Mouse (Mus musculus): Measurements from ENCODE around the gene Klhdc7b. TPM values are rescaled to one million over a fixed set of nuclear protein-coding genes. Genes with fewer than 3 reads are reported as not detected.

Gene Klhdc7b
- polyA plus RNA-seq, 1 experiment from 2014 or later = not detected

DNA sequence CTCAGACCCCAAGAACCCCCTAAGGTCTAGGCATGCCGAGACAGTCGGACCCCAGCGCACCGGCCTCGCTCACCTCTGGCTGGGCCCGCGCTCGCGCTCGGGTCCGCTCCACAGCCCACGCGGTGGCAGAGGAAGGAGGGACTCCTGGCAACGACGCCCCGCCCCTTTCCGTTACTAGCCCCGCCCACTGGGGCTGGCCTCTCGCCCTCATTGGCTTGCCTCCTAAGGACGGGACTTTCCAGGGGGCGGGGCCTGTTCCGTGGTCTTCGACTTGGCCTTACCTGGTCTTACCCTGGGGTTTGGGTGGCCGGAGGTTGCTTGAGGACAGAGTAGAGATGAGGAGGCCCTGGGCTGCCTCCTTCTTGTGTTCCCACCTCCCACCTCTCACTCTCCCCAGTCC, 25.4 kb downstream of the Klhdc7b start, which contains the start of gene Syce3:
Gene Syce3 (minus strand): TSS at position 386 of the 400 bp plus-strand sequence.
- H3K4me3 ChIP-seq (replicated peaks; ENCODE audit: low read depth, low read length) = no peak within 1 kb of the TSS

DNA sequence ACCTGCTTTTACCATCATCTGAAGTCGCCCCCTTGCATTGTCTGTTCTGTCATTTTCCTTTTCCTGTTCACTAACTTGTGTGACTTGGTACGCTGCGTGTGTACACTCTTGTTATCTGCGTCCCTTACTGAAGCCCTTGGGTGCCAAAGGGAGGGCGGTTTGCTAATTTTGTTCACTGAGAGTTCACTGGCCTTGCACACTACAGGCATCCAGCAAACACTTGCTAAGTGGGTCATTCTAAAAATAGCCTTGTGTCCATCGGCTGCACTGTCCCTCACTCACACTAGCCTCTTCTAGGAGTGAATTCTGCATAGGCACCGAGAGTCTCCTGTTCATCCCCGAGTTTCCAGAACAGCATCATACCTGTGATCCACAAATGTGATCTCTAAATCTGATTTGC, 30.6 kb downstream of the Klhdc7b start:
- no peak overlapping the region for H3K4me3 ChIP-seq (replicated peaks; ENCODE audit: low read depth, low read length)
- DNase-seq (ENCODE audit: low spot score) (no peak), ATAC-seq (replicated peaks; ENCODE audit: low FRiP score, low read depth) (no peak)
- no peaks in the 10 kb centered on the region for H3K27me3 ChIP-seq (ENCODE audit: insufficient read depth, low read length)
- H3K36me3 ChIP-seq (ENCODE audit: insufficient read depth, low read length) = 0 out of 2 replicates have a peak, but pooled peaks cover 3% of the 10 kb centered on the region
- H3K9me3 ChIP-seq (replicated peaks; ENCODE audit: low read length) = no peaks in the 10 kb centered on the region
- H3K27ac ChIP-seq = no peak overlapping the region
- no peak overlapping the region for H3K4me2 ChIP-seq (ENCODE audit: low read length)
- WGBS = 85% methylated on average over 8 of the region's 8 CpGs
- no peak overlapping the region for H3K9ac ChIP-seq (ENCODE audit: low read depth, low read length)
- no peak for TF ChIP-seq CTCF (IDR thresholded peaks at IDR 0.05; ENCODE audit: low read depth)
- H3K4me1 ChIP-seq (replicated peaks; ENCODE audit: insufficient read depth, low read length) = no peaks in the 10 kb centered on the region

More for the DNA sequence above, 25.4 kb downstream of the Klhdc7b start, which contains the start of gene Syce3:
- Histone ChIP-seq H3K4me2 (ENCODE audit: low read length) (no peak within 1 kb of the TSS), H3K36me3 (ENCODE audit: insufficient read depth, low read length) (no peaks in the 10 kb centered on the region), H3K27ac (no peak within 1 kb of the TSS), H3K9me3 (replicated peaks; ENCODE audit: low read length) (no peaks in the 10 kb centered on the region), H3K27me3 (ENCODE audit: insufficient read depth, low read length) (no peaks in the 10 kb centered on the region), H3K4me1 (replicated peaks; ENCODE audit: insufficient read depth, low read length) (no peaks in the 10 kb centered on the region), H3K9ac (ENCODE audit: low read depth, low read length) (no peak within 1 kb of the TSS)
- ATAC-seq (replicated peaks; ENCODE audit: low FRiP score, low read depth) (0 out of 2 replicates have a peak, but pooled peaks have one; percentile 21), DNase-seq (ENCODE audit: low spot score) (no peak)
- 88% methylated on average over 23 of the region's 24 CpGs for WGBS
- no peak for TF ChIP-seq CTCF (IDR thresholded peaks at IDR 0.05; ENCODE audit: low read depth)

- Histone ChIP-seq H3K4me3 (replicated peaks; ENCODE audit: low read depth, low read length) (no peak overlapping the region), H3K27me3 (ENCODE audit: insufficient read depth, low read length) (no peaks in the 10 kb centered on the region), H3K9ac (ENCODE audit: low read depth, low read length) (no peak overlapping the region), H3K27ac (no peak overlapping the region), H3K4me1 (replicated peaks; ENCODE audit: insufficient read depth, low read length) (peaks cover 7% of the 10 kb centered on the region; the same call in 1 of the 2 replicates), H3K9me3 (replicated peaks; ENCODE audit: low read length) (no peaks in the 10 kb centered on the region), H3K36me3 (ENCODE audit: insufficient read depth, low read length) (peaks cover 12% of the 10 kb centered on the region; the same call in 1 of the 2 replicates), H3K4me2 (ENCODE audit: low read length) (no peak overlapping the region)
- DNase-seq (ENCODE audit: low spot score) (no peak), ATAC-seq (replicated peaks; ENCODE audit: low FRiP score, low read depth) (no peak)
- TF ChIP-seq CTCF (IDR thresholded peaks at IDR 0.05; ENCODE audit: low read depth) = no peak
- 85% methylated on average over 9 of the region's 9 CpGs for WGBS
These were observed 37.2 kb downstream of the Klhdc7b start for GRCm38 (mm10) chr15:89421938-89422337.

DNA sequence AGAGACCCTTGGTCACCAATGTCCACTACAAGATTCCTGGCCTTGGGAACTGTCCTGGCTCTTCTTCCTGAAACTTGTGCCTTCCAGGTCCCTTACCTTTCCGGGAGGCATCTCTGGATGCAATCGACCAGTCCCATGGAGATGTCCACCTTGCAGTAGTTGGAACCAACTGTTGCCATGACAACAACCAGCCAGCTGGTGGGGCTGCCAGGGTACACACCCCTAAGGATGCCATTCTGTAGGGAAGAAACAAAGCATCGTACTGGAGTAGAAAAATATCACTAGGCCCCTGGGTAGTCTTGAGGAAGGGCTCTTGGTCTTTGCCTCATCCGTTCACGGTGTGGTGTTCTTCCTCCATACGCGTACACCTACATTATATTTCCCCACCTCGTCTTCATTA, 39.9 kb downstream of the Klhdc7b start:
- no peak for ATAC-seq (replicated peaks; ENCODE audit: low FRiP score, low read depth)
- 85% methylated on average over 8 of the region's 8 CpGs for WGBS
- no peak for TF ChIP-seq CTCF (IDR thresholded peaks at IDR 0.05; ENCODE audit: low read depth)

GRCm38 (mm10) chr15:89425711-89426121, 41.0 kb downstream of the Klhdc7b start, which contains the start of gene Cpt1b:
Gene Cpt1b (minus strand): TSS chr15:89425863.
- Histone ChIP-seq H3K36me3 (ENCODE audit: insufficient read depth, low read length) (peaks cover 9% of the 10 kb centered on the region; the same call in 1 of the 2 replicates), H3K27me3 (ENCODE audit: insufficient read depth, low read length) (no peaks in the 10 kb centered on the region), H3K9me3 (replicated peaks; ENCODE audit: low read length) (no peaks in the 10 kb centered on the region), H3K9ac (ENCODE audit: low read depth, low read length) (0 out of 2 replicates have a peak within 1 kb of the TSS, but pooled peaks have one; percentile 32), H3K4me3 (replicated peaks; ENCODE audit: low read depth, low read length) (no peak within 1 kb of the TSS), H3K4me2 (ENCODE audit: low read length) (peak within 1 kb of the TSS; percentile 34; the same call in 1 of the 2 replicates), H3K27ac (peak within 1 kb of the TSS; percentile 62; the same call in 1 of the 2 replicates), H3K4me1 (replicated peaks; ENCODE audit: insufficient read depth, low read length) (peaks cover 18% of the 10 kb centered on the region; the same call in 1 of the 2 replicates)
- ATAC-seq (replicated peaks; ENCODE audit: low FRiP score, low read depth) (0 out of 2 replicates have a peak, but pooled peaks have one; percentile 18), DNase-seq (ENCODE audit: low spot score) (peak; percentile 27)
- TF ChIP-seq CTCF (IDR thresholded peaks at IDR 0.05; ENCODE audit: low read depth) = no peak
- WGBS = 30% methylated on average over 6 of the region's 6 CpGs

More for the DNA sequence above, 39.9 kb downstream of the Klhdc7b start:
- Histone ChIP-seq H3K4me1 (replicated peaks; ENCODE audit: insufficient read depth, low read length) (peaks cover 15% of the 10 kb centered on the region; the same call in 1 of the 2 replicates), H3K4me3 (replicated peaks; ENCODE audit: low read depth, low read length) (no peak overlapping the region), H3K36me3 (ENCODE audit: insufficient read depth, low read length) (peaks cover 9% of the 10 kb centered on the region; the same call in 1 of the 2 replicates), H3K27me3 (ENCODE audit: insufficient read depth, low read length) (no peaks in the 10 kb centered on the region), H3K9ac (ENCODE audit: low read depth, low read length) (no peak overlapping the region), H3K27ac (no peak overlapping the region), H3K9me3 (replicated peaks; ENCODE audit: low read length) (no peaks in the 10 kb centered on the region), H3K4me2 (ENCODE audit: low read length) (0 out of 2 replicates have a peak overlapping the region, but pooled peaks have one; percentile 34)
- DNase-seq (ENCODE audit: low spot score) = no peak

- ATAC-seq (replicated peaks; ENCODE audit: low FRiP score, low read depth) (no peak), DNase-seq (ENCODE audit: low spot score) (no peak)
- Histone ChIP-seq H3K4me2 (ENCODE audit: low read length) (no peak overlapping the region), H3K27ac (no peak overlapping the region), H3K27me3 (ENCODE audit: insufficient read depth, low read length) (no peaks in the 10 kb centered on the region), H3K4me1 (replicated peaks; ENCODE audit: insufficient read depth, low read length) (peaks cover 18% of the 10 kb centered on the region; the same call in 1 of the 2 replicates), H3K4me3 (replicated peaks; ENCODE audit: low read depth, low read length) (no peak overlapping the region), H3K36me3 (ENCODE audit: insufficient read depth, low read length) (peaks cover 9% of the 10 kb centered on the region; the same call in 1 of the 2 replicates), H3K9me3 (replicated peaks; ENCODE audit: low read length) (no peaks in the 10 kb centered on the region), H3K9ac (ENCODE audit: low read depth, low read length) (no peak overlapping the region)
- no peak for TF ChIP-seq CTCF (IDR thresholded peaks at IDR 0.05; ENCODE audit: low read depth)
- 95% methylated on average over 10 of the region's 10 CpGs for WGBS
These were observed 42.0 kb downstream of the Klhdc7b start for GRCm38 (mm10) chr15:89426716-89427115.
